Mouse (Mus musculus) forebrain, postnatal 0 days (tissue): Measurements from ENCODE around the gene Ranbp3. TPM values are rescaled to one million over a fixed set of nuclear protein-coding genes. Genes with fewer than 3 reads are reported as not detected.

Source experiments
- ATAC-seq: fragments of 200-750 bp; cut with Nextera tagmentation; 2 replicates; pipeline ENCODE4 v1.8.0; 2017; ENCODE audit warnings: mild to moderate bottlenecking, moderate library complexity
- DNase-seq: peaks from one replicate; pipeline ENCODE4 v3.0.0-alpha.2; 2015
- H3K27ac ChIP-seq: fragments of 300-500 bp; sonication (generic); 2 replicates; pipeline ENCODE4 v1.5.1; 2014; ENCODE audit warnings: low read depth, mild to moderate bottlenecking, antibody characterized with exemption, low read length, moderate library complexity, mixed read lengths
- H3K27me3 ChIP-seq: fragments of 300-500 bp; sonication (generic); 2 replicates; pipeline ENCODE4 v1.6.1; 2014; ENCODE audit warnings: mild to moderate bottlenecking, low read length, mixed read lengths; ENCODE audit not compliant: insufficient read depth
- H3K36me3 ChIP-seq: fragments of 300-500 bp; sonication (generic); 2 replicates; pipeline ENCODE4 v1.6.1; 2014; ENCODE audit warnings: mild to moderate bottlenecking, moderate library complexity; ENCODE audit not compliant: insufficient read depth
- H3K4me1 ChIP-seq: fragments of 300-500 bp; sonication (generic); 2 replicates; pipeline ENCODE4 v1.6.1; 2014; ENCODE audit warnings: antibody characterized with exemption; ENCODE audit not compliant: insufficient read depth
- H3K4me2 ChIP-seq: fragments of 300-500 bp; sonication (generic); 2 replicates; pipeline ENCODE4 v1.6.1; 2014; ENCODE audit warnings: low read depth, mild to moderate bottlenecking, moderate library complexity
- H3K4me3 ChIP-seq: fragments of 300-500 bp; sonication (generic); 2 replicates; pipeline ENCODE4 v1.5.1; 2014; ENCODE audit warnings: low read depth, low read length, mixed read lengths
- H3K9ac ChIP-seq: fragments of 300-500 bp; sonication (generic); 2 replicates; pipeline ENCODE4 v1.6.1; 2014; ENCODE audit warnings: mild to moderate bottlenecking
- H3K9me3 ChIP-seq: fragments of 300-500 bp; sonication (generic); 2 replicates; pipeline ENCODE4 v1.6.1; 2016; ENCODE audit warnings: low read length
- CTCF ChIP-seq: sonication (generic); IDR thresholded peaks from 2 replicates; pipeline ENCODE4 v1.5.1; 2016; ENCODE audit warnings: antibody characterized with exemption, control low read depth, low read depth
- WGBS: fragments of 180-500 bp; shearing (Covaris S2); extraction: QIAGEN DNeasy Blood & Tissue Kit; methylation state at CpG from one replicate; pipeline ENCODE4 v1.1.7; 2014; 5-methylcytosine and 5-hydroxymethylcytosine counted together
- polyA plus RNA-seq: library from polyadenylated mRNA; unstranded; fragments of >200 nt; fragmentation: Nextera tagmentation; extraction: Ambion mirVana; gene quantifications from 2 replicates; pipeline ENCODE4 v1.2.1, GENCODE M21; 2015
- total RNA-seq: library from RNA; depleted of rRNA; stranded (reverse); fragments of >200 nt; gene quantifications from 2 replicates; pipeline ENCODE4 v1.2.3, GENCODE M21; 2014

Ranbp3 gene
- total and polyA plus RNA-seq, 2 experiments from 2014 or later: 100 to 115 TPM

GRCm38 (mm10) chr17:56693395-56693794 lies 20.3 kb downstream of the Ranbp3 start:
- Histone ChIP-seq H3K36me3 (peaks cover 79% of the 10 kb centered on the region), H3K27me3 (no peaks in the 10 kb centered on the region), H3K4me2 (no peak overlapping the region), H3K27ac (no peak overlapping the region), H3K9me3 (no peaks in the 10 kb centered on the region), H3K9ac (no peak overlapping the region), H3K4me3 (no peak overlapping the region), H3K4me1 (no peaks in the 10 kb centered on the region)
- DNase-seq (no peak), ATAC-seq (peak; percentile 42)
- no peak for TF ChIP-seq CTCF
- 40% methylated on average over 1 of the region's 1 CpGs for WGBS

GRCm38 (mm10) chr17:56693851-56694310 lies 20.8 kb downstream of the Ranbp3 start:
- Histone ChIP-seq H3K4me3 (no peak overlapping the region), H3K36me3 (peaks cover 80% of the 10 kb centered on the region), H3K4me1 (no peaks in the 10 kb centered on the region), H3K9ac (no peak overlapping the region), H3K4me2 (no peak overlapping the region), H3K27me3 (no peaks in the 10 kb centered on the region), H3K27ac (no peak overlapping the region), H3K9me3 (no peaks in the 10 kb centered on the region)
- TF ChIP-seq CTCF: no peak
- DNase-seq: peak; percentile 79
- peak; percentile 87 for ATAC-seq
- 18% methylated on average over 6 of the region's 6 CpGs for WGBS

DNA sequence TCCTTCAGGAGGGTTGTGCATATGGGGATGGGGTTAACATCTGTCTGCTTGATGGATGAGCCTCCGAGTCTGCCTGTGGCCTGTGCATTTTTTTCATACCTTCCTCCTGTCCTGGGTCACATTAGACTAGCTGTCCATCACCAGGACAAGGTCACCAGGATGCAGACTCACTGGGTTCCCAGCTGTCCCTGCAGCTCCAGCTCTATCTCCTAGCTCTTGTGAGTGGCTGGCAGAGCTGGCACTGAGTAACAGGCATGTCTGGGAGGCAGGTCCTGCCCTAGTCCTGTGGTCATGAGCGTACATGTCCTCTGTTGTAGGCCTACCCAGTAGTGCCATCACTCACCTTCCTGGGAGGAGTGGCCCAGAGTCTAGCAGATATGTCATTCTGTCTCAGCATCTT lies 27.4 kb downstream of the Ranbp3 start:
- no peaks in the 10 kb centered on the region for H3K4me1 ChIP-seq
- H3K9ac ChIP-seq: no peak overlapping the region
- ATAC-seq: no peak; the same call in 1 of the 2 replicates
- no peak overlapping the region for H3K27ac ChIP-seq
- WGBS: 89% methylated on average over 2 of the region's 2 CpGs
- no peaks in the 10 kb centered on the region for H3K27me3 ChIP-seq
- H3K9me3 ChIP-seq: no peaks in the 10 kb centered on the region
- DNase-seq: no peak
- H3K4me3 ChIP-seq: no peak overlapping the region
- H3K36me3 ChIP-seq: peaks cover 91% of the 10 kb centered on the region
- H3K4me2 ChIP-seq: no peak overlapping the region
- TF ChIP-seq CTCF: no peak

- TF ChIP-seq CTCF: no peak
- H3K4me3 ChIP-seq: no peak overlapping the region
- DNase-seq: no peak
Observed at GRCm38 (mm10) chr17:56703038-56703437, 29.9 kb downstream of the Ranbp3 start.

DNA sequence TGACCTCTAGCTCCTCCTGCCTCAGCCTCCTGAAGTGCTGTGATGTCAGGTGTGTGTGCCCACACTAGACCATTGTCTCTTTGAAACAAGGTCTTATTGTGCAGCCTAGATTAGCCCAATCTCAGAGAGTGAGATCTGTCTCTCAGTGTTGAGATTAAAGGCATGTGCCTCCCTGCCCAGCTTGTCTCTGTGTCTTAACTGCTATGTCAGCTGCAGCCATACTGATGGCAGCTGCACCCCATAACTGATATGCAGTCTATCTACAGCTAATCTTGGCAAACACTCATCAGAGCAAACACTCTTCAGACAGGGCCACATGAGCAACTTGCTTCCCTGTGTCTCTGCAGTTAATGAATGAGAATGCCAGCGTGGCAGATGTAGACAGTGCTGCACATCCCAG lies 33.4 kb downstream of the Ranbp3 start:
- Histone ChIP-seq H3K27me3 (no peaks in the 10 kb centered on the region), H3K9ac (no peak overlapping the region), H3K4me3 (no peak overlapping the region), H3K4me2 (no peak overlapping the region), H3K9me3 (no peaks in the 10 kb centered on the region), H3K4me1 (no peaks in the 10 kb centered on the region), H3K36me3 (peaks cover 94% of the 10 kb centered on the region), H3K27ac (no peak overlapping the region)
- 94% methylated on average over 1 of the region's 1 CpGs for WGBS
- no peak for TF ChIP-seq CTCF
- ATAC-seq: no peak
- DNase-seq: no peak

More at GRCm38 (mm10) chr17:56703038-56703437, 29.9 kb downstream of the Ranbp3 start:
- Histone ChIP-seq H3K27ac (no peak overlapping the region), H3K9me3 (no peaks in the 10 kb centered on the region), H3K9ac (no peak overlapping the region), H3K27me3 (no peaks in the 10 kb centered on the region), H3K4me2 (no peak overlapping the region), H3K4me1 (no peaks in the 10 kb centered on the region), H3K36me3 (peaks cover 94% of the 10 kb centered on the region)
- ATAC-seq: no peak
- WGBS: 89% methylated on average over 4 of the region's 4 CpGs

- Histone ChIP-seq H3K4me2 (no peak overlapping the region), H3K4me1 (no peaks in the 10 kb centered on the region), H3K36me3 (peaks cover 93% of the 10 kb centered on the region), H3K4me3 (no peak overlapping the region), H3K9me3 (no peaks in the 10 kb centered on the region), H3K27me3 (no peaks in the 10 kb centered on the region), H3K27ac (no peak overlapping the region), H3K9ac (no peak overlapping the region)
- no peak for ATAC-seq
- no peak for DNase-seq
- WGBS: 79% methylated on average over 4 of the region's 4 CpGs
- TF ChIP-seq CTCF: no peak
Observed at GRCm38 (mm10) chr17:56708692-56709091, 35.6 kb downstream of the Ranbp3 start.

DNA sequence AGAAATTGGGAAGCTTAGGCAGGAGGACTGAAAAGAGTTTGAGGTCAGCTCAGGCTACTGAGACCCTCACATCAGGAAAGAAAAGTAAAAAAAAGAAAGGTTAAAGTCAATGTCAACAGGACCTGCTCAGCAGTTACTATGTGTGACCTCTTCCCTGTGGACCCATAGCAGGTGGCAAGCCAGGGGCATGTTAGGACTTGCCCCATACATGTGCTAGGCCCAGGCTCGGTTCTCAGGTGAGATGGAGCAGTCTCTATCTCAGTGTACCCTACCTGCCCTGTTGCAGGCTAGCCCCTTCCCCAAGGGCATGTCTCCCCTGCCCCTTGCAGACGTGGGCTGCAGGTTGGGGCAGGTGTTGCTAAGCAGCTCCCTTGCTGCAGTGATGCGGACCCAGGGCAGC lies 36.6 kb downstream of the Ranbp3 start:
- Histone ChIP-seq H3K9ac (no peak overlapping the region), H3K9me3 (no peaks in the 10 kb centered on the region), H3K4me3 (no peak overlapping the region), H3K36me3 (peaks cover 83% of the 10 kb centered on the region), H3K27ac (no peak overlapping the region), H3K27me3 (no peaks in the 10 kb centered on the region), H3K4me1 (no peaks in the 10 kb centered on the region), H3K4me2 (no peak overlapping the region)
- TF ChIP-seq CTCF: no peak
- no peak for ATAC-seq
- 91% methylated on average over 3 of the region's 3 CpGs for WGBS
- no peak for DNase-seq
